Mouse (Mus musculus): ENCODE data around the gene Apba1.

Apba1 gene

DNA sequence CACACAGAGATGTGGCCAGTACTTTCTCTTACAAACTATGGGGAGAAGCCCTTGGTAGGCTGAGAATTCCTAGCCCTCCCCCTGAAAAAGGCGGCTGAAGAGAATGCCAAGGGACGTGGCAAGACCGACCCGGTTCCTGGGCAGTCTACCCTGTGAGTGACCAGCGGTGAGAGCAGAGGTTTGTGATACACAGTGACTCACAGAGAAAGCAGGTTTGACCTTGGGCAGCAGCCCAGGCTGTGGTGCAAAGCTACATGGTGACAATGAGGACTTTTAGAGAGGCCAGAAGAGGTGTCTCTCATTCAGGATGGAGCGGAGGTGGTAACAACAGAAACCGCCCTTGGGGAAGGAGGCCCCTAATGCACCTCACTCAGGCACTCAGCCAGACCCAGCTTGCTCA lies 212.7 kb downstream of the Apba1 start:
- no peak for DNase-seq (ENCODE audit: low read depth, low spot score)

DNA sequence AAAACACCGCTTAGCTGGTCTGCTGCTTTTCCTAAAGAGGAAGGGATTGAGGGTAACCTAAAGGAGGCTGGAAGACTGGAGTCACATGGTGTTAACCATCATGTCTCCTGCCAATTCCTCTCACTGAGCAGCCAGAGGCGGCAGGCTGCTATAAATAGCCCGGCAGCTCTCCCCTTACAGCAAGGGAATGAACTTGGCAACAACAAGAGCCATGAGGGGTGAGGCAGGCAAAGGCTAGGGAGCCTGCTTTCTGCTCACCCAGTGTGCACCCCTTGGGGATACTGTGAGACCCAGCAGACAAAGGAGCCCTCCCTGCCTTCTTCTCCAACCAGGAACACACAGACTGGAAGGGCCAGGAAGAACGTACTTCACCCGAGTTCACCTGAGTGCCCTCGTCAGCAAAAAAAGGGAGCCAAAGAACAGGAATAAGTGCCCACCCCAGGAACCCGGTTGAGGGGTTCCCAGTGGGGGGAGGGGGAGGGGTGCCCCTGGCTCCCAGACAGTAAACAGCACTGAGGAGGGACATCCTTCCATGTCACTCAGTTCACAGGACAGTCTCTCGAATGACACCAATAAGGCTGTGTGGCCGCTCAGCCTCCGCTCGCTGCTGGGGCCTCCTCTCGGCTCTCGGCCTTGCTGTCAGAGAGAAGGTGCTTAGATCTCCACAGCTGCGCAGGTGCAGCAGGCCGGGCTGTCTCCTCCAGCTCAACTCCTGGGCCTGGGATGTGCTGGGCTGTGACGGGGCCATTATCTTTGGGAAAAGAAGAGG lies 214.4 kb downstream of the Apba1 start:
- DNase-seq (ENCODE audit: low read depth, low spot score), result no peak

DNA sequence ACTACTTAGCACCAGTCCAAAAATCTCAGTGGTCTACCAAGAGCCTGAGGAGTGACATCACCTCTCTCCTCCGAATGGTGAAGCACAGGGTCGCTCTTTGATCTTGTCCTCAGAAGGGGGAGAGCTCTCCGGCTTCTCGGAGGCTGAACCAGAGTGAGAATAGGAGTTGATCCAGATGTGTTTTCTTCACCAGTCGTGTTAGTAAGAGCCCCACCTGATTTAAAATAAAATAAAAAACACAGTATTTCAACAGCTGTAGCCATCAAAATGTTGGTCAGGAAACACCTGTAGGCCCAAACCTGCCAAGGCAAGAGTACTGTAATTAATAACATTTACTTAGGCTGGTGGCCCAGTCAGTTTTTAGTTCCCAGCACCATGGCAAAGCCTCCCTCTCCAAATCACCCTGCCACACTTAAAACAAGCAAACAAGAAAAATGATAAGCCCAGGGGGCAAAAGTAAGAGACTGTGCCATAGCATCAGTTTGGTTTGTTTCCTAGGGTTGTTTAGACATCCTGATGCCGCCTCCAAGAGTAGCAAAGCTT lies 219.3 kb downstream of the Apba1 start:
- no peak for DNase-seq (ENCODE audit: low read depth, low spot score)

- DNase-seq (ENCODE audit: low read depth, low spot score), result no peak
Observed at GRCm38 (mm10) chr19:23980598-23980997, 221.9 kb downstream of the Apba1 start.

- no peak for DNase-seq (ENCODE audit: low read depth, low spot score)
Observed at GRCm38 (mm10) chr19:23984186-23984585, 225.5 kb downstream of the Apba1 start.

GRCm38 (mm10) chr19:23987291-23987690 lies 228.6 kb downstream of the Apba1 start:
- no peak for DNase-seq (ENCODE audit: low read depth, low spot score)

DNA sequence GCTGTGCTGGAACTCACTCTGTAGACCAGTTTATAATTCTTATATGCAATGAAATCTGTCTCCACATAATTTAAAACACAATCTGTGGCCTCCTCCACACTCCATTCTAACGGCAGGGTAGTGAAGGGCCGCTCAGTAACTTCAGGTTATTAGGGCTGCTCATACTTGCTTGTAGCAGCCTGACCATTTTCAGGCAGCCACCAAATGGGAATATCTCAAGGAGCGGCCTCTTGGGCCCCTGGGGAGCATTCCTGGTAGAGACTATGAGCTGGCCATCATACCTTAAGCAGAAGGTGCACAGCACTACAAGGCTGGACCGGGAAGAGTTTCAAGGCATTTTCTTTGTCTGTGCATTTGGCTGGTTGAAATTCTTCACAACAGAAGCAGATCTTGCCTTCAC lies 229.5 kb downstream of the Apba1 start:
- DNase-seq (ENCODE audit: low read depth, low spot score), result no peak

DNA sequence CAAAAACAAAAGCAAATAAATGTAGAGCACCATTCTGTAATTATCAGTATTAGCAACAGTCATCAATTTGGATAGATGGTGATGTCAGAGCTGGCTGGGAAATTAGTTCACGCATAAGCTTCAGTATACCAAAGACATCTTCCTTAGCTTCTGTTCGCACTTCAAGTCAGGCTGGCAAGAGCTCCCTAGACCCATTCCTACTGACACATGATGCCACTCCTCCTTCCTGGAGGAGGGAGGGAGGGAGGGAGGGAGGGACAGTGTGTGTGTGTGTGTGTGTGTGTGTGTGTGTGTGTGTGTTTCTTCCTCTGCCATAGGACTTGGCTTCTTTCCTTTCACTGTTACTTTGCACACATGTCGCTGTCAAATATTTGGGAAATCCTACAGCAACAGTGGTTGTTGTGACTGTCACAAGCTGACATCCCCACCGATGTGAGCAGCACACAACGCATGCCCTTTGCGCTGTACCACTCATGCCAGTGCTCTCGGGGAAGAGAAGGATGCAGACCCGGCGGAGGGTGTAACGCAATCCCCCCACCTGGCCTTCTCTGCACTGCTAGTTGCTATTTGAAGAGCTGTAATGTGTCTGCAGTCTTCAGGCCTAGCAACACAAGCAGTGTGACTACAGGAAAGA lies 237.2 kb downstream of the Apba1 start:
- DNase-seq (ENCODE audit: low read depth, low spot score), result no peak

Measured in CD4-positive, CD25-positive, alpha-beta regulatory T cell, adult 2 months (primary cell).